19 mouse cellular contexts compared by ENCODE assay signal in genomic region chr2:90875239-90875638, GRCm38 (mm10). TPM values are rescaled to one million over a fixed set of nuclear protein-coding genes. Genes with fewer than 3 reads are reported as not detected.
"Had no signal": no experiment of that assay in that cellular context is flagged by ENCODE, and none has a peak within 500 bp of the region (broad histone marks: within the 10 kb centered on the region; RNA-seq: fewer than 3 reads in every experiment).

No protein-coding gene starts in this region.

- H3K27ac ChIP-seq: midbrain, embryonic 10.5 days; midbrain, embryonic 12.5 days; neural tube, embryonic 13.5 days; neural tube, embryonic 15.5 days had no signal

- H3K9me3 ChIP-seq: midbrain, embryonic 10.5 days; midbrain, embryonic 12.5 days; neural tube, embryonic 13.5 days; neural tube, embryonic 15.5 days had no signal

- H3K27me3 ChIP-seq: neural tube, embryonic 13.5 days; neural tube, embryonic 15.5 days had no signal

- H3K4me3 ChIP-seq: midbrain, embryonic 10.5 days; midbrain, embryonic 12.5 days; myocyte; neural tube, embryonic 13.5 days; neural tube, embryonic 15.5 days had no signal

- H3K36me3 ChIP-seq: midbrain, embryonic 10.5 days; midbrain, embryonic 12.5 days; neural tube, embryonic 13.5 days; neural tube, embryonic 15.5 days had no signal

- H3K9ac ChIP-seq: lung, embryonic 14.5 days; midbrain, embryonic 12.5 days; neural tube, embryonic 13.5 days; neural tube, embryonic 15.5 days had no signal

- DNase-seq: lung, adult 18-20 months; lung, embryonic 14.5 days; lung, postnatal 10 days; lung, postnatal 4 days; midbrain, embryonic 14.5 days; retina, postnatal 1 day; right cerebral cortex, adult 18-20 months; right cerebral cortex, postnatal 25 days; right cerebral cortex, postnatal 4 days; spleen, adult 18-20 months; thymus, adult 18-20 months; thymus, postnatal 14 days; thymus, postnatal 36 days had no signal

RNA-seq across cellular contexts. Expression of gene C1qtnf4, which starts 10.4 kb away (rescaled TPM):
- total RNA-seq: megakaryocyte-erythroid progenitor cell, adult 5-6 weeks had no signal
